Mouse (Mus musculus) testis, adult 2 months (tissue): ENCODE measurements at regions not wholly inside any gene's neighbourhood (a gene's known extent, or its start where the extent isn't known, plus 50 kb on each side); places are given as distances from the start of the nearest gene placed in this dataset.

Experiments
- CTCF ChIP-seq: fragments of 200-500 bp; IDR thresholded peaks from 2 replicates; pipeline ENCODE4 v1.5.1; 2012; ENCODE audit warnings: low read depth, mild to moderate bottlenecking, inconsistent platforms, low read length, moderate library complexity; ENCODE audit not compliant: control insufficient read depth, insufficient read depth, insufficient replicate concordance
- POLR2A ChIP-seq: fragments of 200-500 bp; IDR thresholded peaks from 2 replicates; pipeline ENCODE4 v1.6.1; 2012; ENCODE audit warnings: low read depth, mild to moderate bottlenecking, inconsistent platforms, low read length, moderate library complexity; ENCODE audit not compliant: control insufficient read depth

DNA sequence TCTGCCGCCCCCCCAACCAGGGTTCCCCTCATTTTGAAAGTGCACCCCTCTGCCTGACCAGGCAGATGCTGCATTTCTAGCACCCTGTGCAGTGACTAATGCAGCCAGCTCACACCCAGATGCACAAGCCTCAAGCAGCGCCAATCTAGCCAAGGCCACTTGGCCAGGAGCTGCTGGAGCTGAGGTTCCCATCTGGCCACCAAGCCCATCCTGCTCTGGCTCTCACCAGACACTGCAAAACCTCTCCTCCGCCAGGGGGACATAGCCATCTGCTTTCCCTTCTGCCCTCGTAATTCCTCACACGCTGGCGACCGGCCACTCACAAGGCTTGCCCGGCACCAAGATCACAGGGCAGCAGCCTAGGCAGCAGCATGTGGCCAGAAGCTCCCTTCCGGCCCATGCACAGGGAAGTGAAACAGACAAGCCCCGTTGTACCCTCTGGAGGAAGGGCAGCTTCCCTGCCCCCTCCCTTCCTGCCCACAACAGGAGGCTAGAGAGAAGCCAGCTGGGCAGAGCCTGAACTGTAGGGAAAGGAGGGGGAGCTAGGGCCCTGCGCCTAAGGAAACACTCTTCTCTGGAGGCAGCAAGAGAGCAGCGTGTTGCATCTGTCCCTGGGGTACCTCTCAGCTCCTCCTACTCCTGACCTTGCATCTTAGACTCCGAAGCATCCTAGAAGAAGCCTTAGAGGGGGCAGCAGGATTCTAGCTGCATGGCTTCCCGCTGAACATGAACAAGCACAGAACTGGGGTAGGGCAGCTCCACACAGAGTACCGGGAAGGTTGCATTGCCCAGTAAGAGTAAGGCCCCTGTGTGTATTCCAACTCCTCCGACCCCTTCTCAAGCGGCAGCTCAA, 124.1 kb downstream of the Rybp start:
- TF ChIP-seq CTCF (peak; percentile 23; the same call in 1 of the 2 replicates), POLR2A (no peak)
